Mouse (Mus musculus): ENCODE measurements at regions not wholly inside any gene's neighbourhood (a gene's known extent, or its start where the extent isn't known, plus 50 kb on each side); places are given as distances from the start of the nearest gene placed in this dataset.

- H3K27ac ChIP-seq (ENCODE audit: insufficient read depth, low read length): no peak overlapping the region
- H3K4me1 ChIP-seq (ENCODE audit: control insufficient read depth, insufficient read depth, low read length): no peaks in the 10 kb centered on the region
- no peak for TF ChIP-seq POLR2A (IDR thresholded peaks at IDR 0.05; ENCODE audit: extremely low read depth, insufficient read depth, low read length)
- no peak for TF ChIP-seq CTCF (IDR thresholded peaks at IDR 0.05; ENCODE audit: extremely low read depth, insufficient read depth, low read length)
- H3K4me3 ChIP-seq (ENCODE audit: insufficient read depth, low read length): no peak overlapping the region
Observed at GRCm38 (mm10) chr9:31538458-31539210, 74.4 kb upstream of the Tmem45b start.

- H3K4me1 ChIP-seq (ENCODE audit: control insufficient read depth, insufficient read depth, low read length): no peaks in the 10 kb centered on the region
- no peak overlapping the region for H3K4me3 ChIP-seq (ENCODE audit: insufficient read depth, low read length)
- TF ChIP-seq POLR2A (IDR thresholded peaks at IDR 0.05; ENCODE audit: extremely low read depth, insufficient read depth, low read length): no peak
- TF ChIP-seq CTCF (IDR thresholded peaks at IDR 0.05; ENCODE audit: extremely low read depth, insufficient read depth, low read length): no peak
- no peak overlapping the region for H3K27ac ChIP-seq (ENCODE audit: insufficient read depth, low read length)
Observed at GRCm38 (mm10) chr9:31529021-31529420, 64.8 kb upstream of the Tmem45b start.

- Histone ChIP-seq H3K4me3 (ENCODE audit: insufficient read depth, low read length) (no peak overlapping the region), H3K4me1 (ENCODE audit: control insufficient read depth, insufficient read depth, low read length) (no peaks in the 10 kb centered on the region), H3K27ac (ENCODE audit: insufficient read depth, low read length) (no peak overlapping the region)
- TF ChIP-seq CTCF (IDR thresholded peaks at IDR 0.05; ENCODE audit: extremely low read depth, insufficient read depth, low read length) (no peak), POLR2A (IDR thresholded peaks at IDR 0.05; ENCODE audit: extremely low read depth, insufficient read depth, low read length) (no peak)
Observed at GRCm38 (mm10) chr9:31527216-31527615, 63.0 kb upstream of the Tmem45b start.
